Mouse (Mus musculus) C2C12 (cell line): Measurements from ENCODE around the gene Btbd10. TPM values are rescaled to one million over a fixed set of nuclear protein-coding genes. Genes with fewer than 3 reads are reported as not detected.

Source experiments
- H3K27me3 ChIP-seq: one replicate; pipeline ENCODE4 v1.6.1; 2011; ENCODE audit not compliant: control insufficient read depth, insufficient read depth, insufficient read length
- H3K36me3 ChIP-seq: one replicate; pipeline ENCODE4 v1.6.1; 2011; ENCODE audit not compliant: control insufficient read depth, insufficient read depth
- H3K4me3 ChIP-seq: one replicate; pipeline ENCODE4 v1.5.1; 2011; ENCODE audit warnings: mild to moderate bottlenecking, control low read depth; ENCODE audit not compliant: poor library complexity, insufficient read depth, severe bottlenecking
- H3K79me2 ChIP-seq: one replicate; pipeline ENCODE4 v1.6.1; 2011; ENCODE audit not compliant: control insufficient read depth, insufficient read depth
- H3K79me3 ChIP-seq: one replicate; pipeline ENCODE4 v1.6.1; 2011; ENCODE audit warnings: low read depth, control low read depth
- H3ac ChIP-seq: one replicate; pipeline ENCODE3; 2011; ENCODE audit warnings: low read depth; ENCODE audit not compliant: control insufficient read depth, insufficient read length
- CEBPB ChIP-seq: IDR thresholded peaks from one replicate; pipeline ENCODE4 v1.6.1; 2011; ENCODE audit warnings: low read depth, mild to moderate bottlenecking, control low read depth, moderate library complexity
- CTCF ChIP-seq: IDR thresholded peaks from one replicate; pipeline ENCODE4 v1.5.1; 2011; ENCODE audit not compliant: control insufficient read depth, insufficient read depth, insufficient read length
- FOSL1 ChIP-seq: IDR thresholded peaks from one replicate; pipeline ENCODE4 v1.8.0; 2011; ENCODE audit warnings: mild to moderate bottlenecking, low read length; ENCODE audit not compliant: poor library complexity, insufficient read depth, severe bottlenecking
- MAX ChIP-seq: IDR thresholded peaks from one replicate; pipeline ENCODE4 v1.6.1; 2011; ENCODE audit warnings: mild to moderate bottlenecking, control low read depth
- MYOD1 ChIP-seq: IDR thresholded peaks from one replicate; pipeline ENCODE4 v1.6.1; 2011; ENCODE audit warnings: low read depth; ENCODE audit not compliant: control insufficient read depth, insufficient read length
- MYOG ChIP-seq: IDR thresholded peaks from one replicate; pipeline ENCODE4 v1.6.1; 2011; ENCODE audit not compliant: control insufficient read depth, insufficient read length; ENCODE audit errors: extremely low read depth
- USF1 ChIP-seq: IDR thresholded peaks from one replicate; pipeline ENCODE4 v1.6.1; 2011; ENCODE audit warnings: low read depth, mild to moderate bottlenecking, control low read depth, moderate library complexity
- polyA plus RNA-seq: library from polyadenylated mRNA; unstranded; fragments of >200 nt; fragmentation: generic; extraction: Trizol; gene quantifications from one replicate; pipeline ENCODE4 v1.2.1, GENCODE M21; 2012; ENCODE audit warnings: missing spikeins

The Btbd10 gene
- polyA plus RNA-seq, 1 experiment: 9.6 TPM

GRCm38 (mm10) chr7:113367440-113367839, 1.8 kb downstream of the Btbd10 start:
- no peak overlapping the region for H3ac ChIP-seq
- TF ChIP-seq MAX: no peak
- no peak for TF ChIP-seq CTCF
- TF ChIP-seq FOSL1: no peak
- TF ChIP-seq MYOD1: no peak
- TF ChIP-seq USF1: no peak
- no peak for TF ChIP-seq MYOG
- TF ChIP-seq CEBPB: no peak

GRCm38 (mm10) chr7:113349089-113349488, 20.1 kb downstream of the Btbd10 start:
- H3K79me2 ChIP-seq: no peaks in the 10 kb centered on the region
- no peaks in the 10 kb centered on the region for H3K79me3 ChIP-seq
- H3K4me3 ChIP-seq: no peak overlapping the region
- no peaks in the 10 kb centered on the region for H3K36me3 ChIP-seq
- H3K27me3 ChIP-seq: no peaks in the 10 kb centered on the region
- TF ChIP-seq USF1 (no peak), MAX (no peak), MYOG (no peak), CTCF (no peak), MYOD1 (no peak), FOSL1 (no peak), CEBPB (no peak)
- no peak overlapping the region for H3ac ChIP-seq

More at GRCm38 (mm10) chr7:113367440-113367839, 1.8 kb downstream of the Btbd10 start:
- H3K79me2 ChIP-seq: peaks cover 10% of the 10 kb centered on the region
- H3K79me3 ChIP-seq: peaks cover 9% of the 10 kb centered on the region
- H3K4me3 ChIP-seq: no peak overlapping the region
- H3K27me3 ChIP-seq: no peaks in the 10 kb centered on the region
- no peaks in the 10 kb centered on the region for H3K36me3 ChIP-seq

- no peaks in the 10 kb centered on the region for H3K79me2 ChIP-seq
- TF ChIP-seq CTCF (no peak), FOSL1 (no peak), MAX (no peak), USF1 (no peak), MYOG (no peak), MYOD1 (no peak), CEBPB (no peak)
- no peak overlapping the region for H3ac ChIP-seq
- no peaks in the 10 kb centered on the region for H3K79me3 ChIP-seq
- H3K36me3 ChIP-seq: no peaks in the 10 kb centered on the region
- H3K27me3 ChIP-seq: no peaks in the 10 kb centered on the region
- H3K4me3 ChIP-seq: no peak overlapping the region
Measured at GRCm38 (mm10) chr7:113347694-113348093, 21.5 kb downstream of the Btbd10 start.

DNA sequence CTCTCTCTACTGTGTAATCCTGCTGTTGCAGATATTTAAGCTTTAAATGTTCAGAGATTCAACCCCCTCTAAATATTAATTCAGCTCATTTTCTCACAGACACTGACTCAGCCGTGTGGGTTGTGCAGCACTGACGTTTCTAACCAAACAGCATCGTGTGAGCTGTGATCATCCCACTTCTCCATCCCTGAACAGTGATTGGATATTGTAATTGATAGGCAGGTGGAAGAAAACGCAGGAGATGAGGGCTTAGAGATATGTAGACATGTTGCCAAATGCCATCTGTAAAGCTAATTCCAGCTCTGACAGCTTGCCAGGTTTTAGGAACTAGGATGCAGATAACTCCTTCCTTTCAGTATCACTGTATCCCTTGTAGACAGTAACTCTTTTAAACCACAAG, 21.9 kb downstream of the Btbd10 start:
- no peak overlapping the region for H3ac ChIP-seq
- H3K27me3 ChIP-seq: no peaks in the 10 kb centered on the region
- no peaks in the 10 kb centered on the region for H3K36me3 ChIP-seq
- H3K79me3 ChIP-seq: no peaks in the 10 kb centered on the region
- no peak overlapping the region for H3K4me3 ChIP-seq
- H3K79me2 ChIP-seq: no peaks in the 10 kb centered on the region
- TF ChIP-seq MAX: no peak
- no peak for TF ChIP-seq FOSL1
- no peak for TF ChIP-seq CEBPB
- TF ChIP-seq MYOG: no peak
- TF ChIP-seq MYOD1: no peak
- no peak for TF ChIP-seq USF1
- TF ChIP-seq CTCF: no peak

DNA sequence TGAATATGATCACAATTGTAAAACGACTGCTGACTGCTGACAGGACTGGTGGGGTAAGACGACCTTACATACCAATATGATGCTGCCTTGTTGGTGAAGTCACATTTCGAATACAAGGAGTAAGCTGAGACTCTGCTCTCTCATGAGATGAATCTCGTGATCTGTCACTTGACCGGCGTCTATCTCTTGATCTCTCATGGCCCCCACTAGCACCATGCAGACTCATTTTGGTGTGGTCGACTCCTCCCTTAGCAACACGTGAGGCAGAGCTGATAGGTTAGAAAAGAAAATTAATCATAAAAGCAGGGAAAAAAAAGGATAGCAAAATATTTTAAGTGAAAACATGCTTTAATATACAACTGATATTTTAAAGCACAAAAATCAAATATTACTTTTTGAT, 33.9 kb downstream of the Btbd10 start:
- Histone ChIP-seq H3K4me3 (no peak overlapping the region), H3K79me2 (no peaks in the 10 kb centered on the region), H3K27me3 (no peaks in the 10 kb centered on the region), H3ac (no peak overlapping the region), H3K36me3 (peaks cover 5% of the 10 kb centered on the region), H3K79me3 (no peaks in the 10 kb centered on the region)
- TF ChIP-seq MYOG: no peak
- no peak for TF ChIP-seq FOSL1
- TF ChIP-seq MAX: no peak
- TF ChIP-seq CTCF: no peak
- TF ChIP-seq MYOD1: no peak
- TF ChIP-seq USF1: no peak
- no peak for TF ChIP-seq CEBPB

DNA sequence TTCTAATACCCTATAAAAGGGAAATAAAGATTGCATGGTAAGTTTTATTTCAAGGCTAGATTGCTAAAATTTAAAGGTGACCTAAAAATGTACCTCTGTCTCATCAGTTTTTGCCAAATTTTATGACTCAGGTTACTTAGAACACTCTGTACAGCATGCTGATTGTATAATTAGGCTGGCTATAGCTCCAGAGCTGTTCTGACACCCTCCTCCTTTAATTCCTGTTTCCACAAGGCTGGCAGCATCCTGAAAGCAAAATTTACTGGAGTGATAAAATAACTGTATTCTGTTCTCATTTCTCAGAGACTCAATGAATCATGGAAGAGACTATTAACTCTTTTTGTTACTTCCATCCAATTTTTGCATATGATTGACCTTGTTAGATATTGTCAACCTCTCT, 35.2 kb downstream of the Btbd10 start:
- Histone ChIP-seq H3K36me3 (peaks cover 5% of the 10 kb centered on the region), H3K4me3 (no peak overlapping the region), H3K79me3 (no peaks in the 10 kb centered on the region), H3ac (no peak overlapping the region), H3K79me2 (no peaks in the 10 kb centered on the region), H3K27me3 (no peaks in the 10 kb centered on the region)
- TF ChIP-seq MAX (no peak), USF1 (no peak), CEBPB (no peak), MYOD1 (no peak), MYOG (no peak), FOSL1 (no peak), CTCF (no peak)
